Mouse (Mus musculus) MEL (cell line): Measurements from ENCODE around the gene Gnai2.

Experiments used
- CTCF ChIP-seq, 3 experiments: IDR thresholded peaks in 2 of 3; conservative IDR thresholded peaks in 1 of 3; 2 replicates each; pipeline ENCODE4 v1.5.1; 2011 to 2012; ENCODE audit warnings: low read length in 3 of 3, low read depth in 2 of 3, mild to moderate bottlenecking in 2 of 3, improper control_type of control experiment in 1 of 3, inconsistent platforms in 1 of 3, mixed read lengths in 1 of 3, moderate library complexity in 1 of 3; ENCODE audit not compliant: control insufficient read depth in 1 of 3, insufficient read depth in 1 of 3, poor library complexity in 1 of 3, severe bottlenecking in 1 of 3
- EP300 ChIP-seq, 2 experiments: IDR thresholded peaks; 2 replicates each; pipeline ENCODE4 v1.6.1; 2011; ENCODE audit warnings: improper control_type of control experiment in 2 of 2, low read length in 2 of 2, low read depth in 1 of 2, mild to moderate bottlenecking in 1 of 2
- HCFC1 ChIP-seq: IDR thresholded peaks from 2 replicates; pipeline ENCODE4 v1.6.1; 2012; ENCODE audit warnings: low read depth, mild to moderate bottlenecking, inconsistent platforms, low read length, improper control_type of control experiment, moderate library complexity
- POLR2A ChIP-seq, 2 experiments: IDR thresholded peaks; 2 replicates each; pipeline ENCODE4 v1.6.1; 2011 to 2012; ENCODE audit warnings: low read length in 2 of 2, mild to moderate bottlenecking in 2 of 2, control low read depth in 1 of 2, improper control_type of control experiment in 1 of 2, low read depth in 1 of 2, moderate library complexity in 1 of 2; ENCODE audit not compliant: control insufficient read depth in 1 of 2, insufficient read depth in 1 of 2, poor library complexity in 1 of 2

DNA sequence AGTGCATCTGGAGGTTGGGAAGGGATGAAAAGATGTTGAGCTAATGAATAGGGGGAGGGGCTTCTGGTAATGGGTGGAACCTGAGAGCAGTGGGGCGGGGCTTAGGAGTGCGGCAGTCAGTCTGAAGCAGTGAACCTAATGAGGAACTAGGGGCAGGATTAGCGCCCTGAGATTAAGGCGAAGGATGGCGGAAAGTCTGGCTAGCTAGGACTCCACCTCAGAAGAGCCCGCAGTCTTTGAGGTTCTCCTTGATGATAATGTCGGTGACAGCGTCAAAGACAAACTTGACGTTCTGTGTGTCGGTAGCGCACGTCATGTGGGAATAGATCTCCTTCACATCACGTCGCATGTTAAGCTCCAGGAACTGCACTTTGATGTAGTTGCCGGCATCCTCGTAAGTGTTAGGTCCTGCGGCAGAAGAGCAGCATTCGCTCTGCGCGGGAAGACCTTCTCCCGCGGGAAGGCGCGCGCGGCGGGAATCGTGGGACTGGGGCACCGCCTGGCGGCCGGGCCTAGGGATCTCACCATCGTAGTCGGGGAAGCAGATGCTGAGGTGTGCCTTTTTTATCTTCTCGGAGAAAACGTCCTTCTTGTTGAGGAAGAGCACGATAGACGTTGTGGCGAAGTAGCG lies 40.6 kb upstream of the Gnai2 start:
- no peak for TF ChIP-seq HCFC1
- peak in 2 of 3 experiments; percentile 69 to 80 for TF ChIP-seq CTCF (IDR thresholded peaks at IDR 0.05 in 2 of 3, conservative IDR thresholded peaks at IDR 0.05 in 1 of 3; ENCODE audit: control insufficient read depth in 1 of 3, insufficient read depth in 1 of 3, low read depth in 2 of 3, low read length in 3 of 3, poor library complexity in 1 of 3, severe bottlenecking in 1 of 3)
- TF ChIP-seq POLR2A (IDR thresholded peaks at IDR 0.05; ENCODE audit: control insufficient read depth in 1 of 2, insufficient read depth in 1 of 2, low read depth in 1 of 2, low read length in 2 of 2, poor library complexity in 1 of 2), result no peak
- no peak for TF ChIP-seq EP300 (IDR thresholded peaks at IDR 0.05; ENCODE audit: low read depth in 1 of 2, low read length in 2 of 2)
